Mouse (Mus musculus) hindbrain, embryonic 16.5 days (tissue): Measurements from ENCODE around the gene Tmem131l. TPM values are rescaled to one million over a fixed set of nuclear protein-coding genes. Genes with fewer than 3 reads are reported as not detected.

Experiments used
- ATAC-seq: fragments of 200-750 bp; cut with Nextera tagmentation; 2 replicates; pipeline ENCODE4 v1.8.0; 2017; ENCODE audit warnings: moderate TSS enrichment, moderate library complexity
- H3K27ac ChIP-seq: fragments of 300-500 bp; sonication (generic); 2 replicates; pipeline ENCODE4 v1.5.1; 2014; ENCODE audit warnings: low read depth, mild to moderate bottlenecking, control low read depth, low read length, moderate library complexity
- H3K27me3 ChIP-seq: fragments of 300-500 bp; sonication (generic); replicated peaks from 2 replicates; pipeline ENCODE4 v1.6.1; 2014; ENCODE audit warnings: low read length; ENCODE audit not compliant: control insufficient read depth, insufficient read depth
- H3K36me3 ChIP-seq: fragments of 300-500 bp; sonication (generic); 2 replicates; pipeline ENCODE4 v1.6.1; 2014; ENCODE audit warnings: mild to moderate bottlenecking, low read length, moderate library complexity, mixed read lengths; ENCODE audit not compliant: control insufficient read depth, insufficient read depth
- H3K4me1 ChIP-seq: fragments of 300-500 bp; sonication (generic); 2 replicates; pipeline ENCODE4 v1.6.1; 2014; ENCODE audit warnings: low read depth, low read length; ENCODE audit not compliant: control insufficient read depth, insufficient read depth
- H3K4me2 ChIP-seq: fragments of 300-500 bp; sonication (generic); 2 replicates; pipeline ENCODE4 v1.6.1; 2014; ENCODE audit warnings: mild to moderate bottlenecking, low read length, control low read depth, moderate library complexity
- H3K4me3 ChIP-seq: fragments of 300-500 bp; sonication (generic); 2 replicates; pipeline ENCODE4 v1.5.1; 2014; ENCODE audit warnings: mild to moderate bottlenecking, low read length, control low read depth, moderate library complexity
- H3K9ac ChIP-seq: fragments of 300-500 bp; sonication (generic); 2 replicates; pipeline ENCODE4 v1.6.1; 2014; ENCODE audit warnings: low read depth, mild to moderate bottlenecking, control low read depth, low read length, moderate library complexity
- H3K9me3 ChIP-seq: fragments of 300-500 bp; sonication (generic); 2 replicates; pipeline ENCODE4 v1.6.1; 2014; ENCODE audit warnings: mild to moderate bottlenecking, low read length, moderate library complexity; ENCODE audit not compliant: control insufficient read depth
- WGBS: fragments of 180-500 bp; shearing (Covaris S2); extraction: QIAGEN DNeasy Blood & Tissue Kit; methylation state at CpG from one replicate; pipeline ENCODE4 v1.1.7; 2014; 5-methylcytosine and 5-hydroxymethylcytosine counted together
- polyA plus RNA-seq: library from polyadenylated mRNA; unstranded; fragments of >200 nt; fragmentation: Nextera tagmentation; extraction: Ambion mirVana; gene quantifications from 2 replicates; pipeline ENCODE4 v1.2.1, GENCODE M21; 2015

Gene Tmem131l
- polyA plus RNA-seq, 1 experiment from 2014 or later: 34.6 TPM

GRCm38 (mm10) chr3:83862956-83863355 is 177.0 kb downstream of the Tmem131l start:
- no peaks in the 10 kb centered on the region for H3K36me3 ChIP-seq
- no peak for ATAC-seq
- H3K4me2 ChIP-seq: no peak overlapping the region
- 53% methylated on average over 1 of the region's 1 CpGs for WGBS
- H3K9ac ChIP-seq: no peak overlapping the region
- no peaks in the 10 kb centered on the region; the same call in 1 of the 2 replicates for H3K9me3 ChIP-seq
- H3K27ac ChIP-seq: no peak overlapping the region
- H3K4me3 ChIP-seq: no peak overlapping the region
- H3K27me3 ChIP-seq: no peaks in the 10 kb centered on the region
- H3K4me1 ChIP-seq: no peaks in the 10 kb centered on the region

DNA sequence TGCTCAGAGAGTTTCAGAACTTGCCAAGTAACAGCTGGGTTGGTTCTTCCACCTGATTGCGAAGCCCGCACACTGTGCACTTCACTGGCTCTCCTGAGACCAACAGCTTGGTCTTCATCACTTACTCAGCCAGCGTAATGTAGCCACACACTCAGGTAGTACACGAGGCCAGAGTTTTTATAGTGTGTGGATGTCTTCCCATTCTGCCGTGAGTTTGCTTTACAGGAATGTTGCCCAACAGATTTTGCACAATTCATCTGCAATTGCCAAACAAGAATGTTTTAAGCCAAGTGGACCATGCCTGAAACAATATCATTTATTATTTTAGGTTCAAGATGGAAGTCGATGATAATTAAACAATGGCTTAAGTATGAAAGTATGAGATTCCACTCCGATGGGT is 180.4 kb downstream of the Tmem131l start:
- no peak for ATAC-seq

GRCm38 (mm10) chr3:83859071-83859470 is 180.9 kb downstream of the Tmem131l start:
- WGBS: 77% methylated on average over 3 of the region's 3 CpGs
- Histone ChIP-seq H3K27me3 (no peaks in the 10 kb centered on the region), H3K4me1 (no peaks in the 10 kb centered on the region), H3K9ac (no peak overlapping the region), H3K4me2 (no peak overlapping the region), H3K4me3 (no peak overlapping the region), H3K9me3 (no peaks in the 10 kb centered on the region), H3K36me3 (no peaks in the 10 kb centered on the region), H3K27ac (no peak overlapping the region)
- ATAC-seq: no peak

More for the DNA sequence above, 180.4 kb downstream of the Tmem131l start:
- H3K27me3 ChIP-seq: no peaks in the 10 kb centered on the region
- H3K4me3 ChIP-seq: no peak overlapping the region
- H3K9ac ChIP-seq: no peak overlapping the region
- no peaks in the 10 kb centered on the region for H3K4me1 ChIP-seq
- H3K27ac ChIP-seq: no peak overlapping the region
- H3K4me2 ChIP-seq: no peak overlapping the region
- H3K9me3 ChIP-seq: no peaks in the 10 kb centered on the region
- H3K36me3 ChIP-seq: no peaks in the 10 kb centered on the region
- 87% methylated on average over 7 of the region's 7 CpGs for WGBS

DNA sequence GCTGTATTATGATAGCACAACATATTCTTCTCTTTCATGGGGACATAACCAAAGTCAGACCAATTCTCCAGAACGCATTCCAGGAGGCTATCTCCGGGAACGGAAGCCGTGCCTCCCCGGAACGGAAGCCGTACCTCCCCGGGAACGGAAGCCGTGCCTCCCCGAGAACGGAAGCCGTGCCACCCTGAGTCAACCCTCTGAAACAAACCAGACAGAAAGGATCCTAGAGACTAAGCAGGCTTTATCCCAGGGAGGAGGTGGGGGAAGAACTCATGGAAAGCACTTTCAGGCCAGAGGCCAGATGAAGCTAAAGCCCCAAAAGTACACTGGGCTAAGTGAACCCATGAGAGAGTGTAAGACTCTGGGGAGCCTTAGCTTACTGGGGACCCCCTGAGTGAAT is 182.4 kb downstream of the Tmem131l start:
- H3K36me3 ChIP-seq: no peaks in the 10 kb centered on the region
- H3K4me1 ChIP-seq: no peaks in the 10 kb centered on the region
- ATAC-seq: no peak
- H3K9ac ChIP-seq: no peak overlapping the region
- 95% methylated on average over 13 of the region's 13 CpGs for WGBS
- H3K27ac ChIP-seq: no peak overlapping the region
- no peaks in the 10 kb centered on the region for H3K9me3 ChIP-seq
- H3K4me2 ChIP-seq: no peak overlapping the region
- no peak overlapping the region for H3K4me3 ChIP-seq
- H3K27me3 ChIP-seq: no peaks in the 10 kb centered on the region

DNA sequence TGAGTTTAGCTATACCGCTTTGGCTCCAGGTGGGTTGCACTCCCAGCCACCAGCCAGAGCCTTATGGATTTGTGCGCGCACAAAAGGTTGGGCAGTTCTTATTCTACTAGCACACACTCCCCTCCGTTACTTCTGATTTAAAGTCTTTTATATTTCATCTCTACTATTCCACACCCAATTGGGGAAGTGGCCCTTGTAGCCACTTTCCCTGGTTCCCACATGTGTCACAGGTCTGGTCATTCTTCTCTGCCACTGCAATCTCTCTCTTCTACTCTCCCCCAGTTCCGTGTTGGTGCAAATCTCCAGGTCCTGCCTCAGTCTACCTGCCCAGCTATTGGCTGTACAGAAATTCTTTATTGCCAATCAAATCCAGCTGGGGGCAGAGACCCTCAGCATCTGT is 184.3 kb downstream of the Tmem131l start:
- H3K4me2 ChIP-seq: no peak overlapping the region
- 93% methylated on average over 5 of the region's 5 CpGs for WGBS

DNA sequence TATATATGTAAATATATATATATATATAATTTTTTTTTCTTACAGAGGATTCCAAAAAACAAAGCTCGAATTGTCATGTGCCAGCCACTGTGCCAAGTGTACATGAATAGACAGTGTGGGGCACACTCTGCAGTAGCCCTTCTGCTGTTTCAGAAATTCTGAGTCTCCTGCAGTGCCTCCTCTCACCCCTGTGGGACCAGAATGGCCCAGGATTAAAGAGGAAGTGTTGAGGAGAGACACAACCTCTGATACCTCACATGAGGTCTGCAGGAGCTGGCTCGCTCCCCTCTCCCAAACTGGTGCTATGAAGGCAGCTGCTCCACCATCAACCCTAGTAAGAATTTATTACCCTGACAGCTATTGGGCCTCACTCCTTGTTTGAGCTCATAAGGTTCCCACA is 190.6 kb downstream of the Tmem131l start:
- Histone ChIP-seq H3K4me3 (no peak overlapping the region), H3K4me2 (no peak overlapping the region), H3K36me3 (no peaks in the 10 kb centered on the region), H3K27ac (no peak overlapping the region), H3K9ac (no peak overlapping the region), H3K27me3 (no peaks in the 10 kb centered on the region), H3K4me1 (no peaks in the 10 kb centered on the region), H3K9me3 (no peaks in the 10 kb centered on the region)
- no peak for ATAC-seq
- 90% methylated on average over 2 of the region's 2 CpGs for WGBS

More for the DNA sequence above, 184.3 kb downstream of the Tmem131l start:
- Histone ChIP-seq H3K4me3 (no peak overlapping the region), H3K9me3 (no peaks in the 10 kb centered on the region), H3K9ac (no peak overlapping the region), H3K27ac (no peak overlapping the region), H3K27me3 (no peaks in the 10 kb centered on the region), H3K36me3 (no peaks in the 10 kb centered on the region), H3K4me1 (no peaks in the 10 kb centered on the region)
- no peak for ATAC-seq

Other genes with a start within 250 kb of the Tmem131l start
- gene Tlr2, start 198.4 kb downstream of the Tmem131l start, polyA plus RNA-seq: 1.2 and 1.7 TPM in 2 replicates
- gene Mnd1, start 115.6 kb upstream of the Tmem131l start, polyA plus RNA-seq: 2.0 and 2.9 TPM in 2 replicates
- 1.6 and 1.8 TPM in 2 replicates for gene Gm6525, start 133.9 kb upstream of the Tmem131l start, polyA plus RNA-seq